Mouse (Mus musculus) kidney, embryonic 15.5 days (tissue): ENCODE measurements around the gene Ttc30a2. TPM values are rescaled to one million over a fixed set of nuclear protein-coding genes. Genes with fewer than 3 reads are reported as not detected.
A peak's percentile ranks its signal among the peaks of the same experiment; 100 is the strongest.
"Not testable (repeated sequence)": the region's sequence is repeated elsewhere in the genome, so short reads cannot be mapped to it uniquely, and the experiment has no call there.

ENCODE experiments used
- ATAC-seq: fragments of 200-750 bp; cut with Nextera tagmentation; replicated peaks from 2 replicates; pipeline ENCODE4 v1.8.0; 2017; ENCODE audit warnings: moderate TSS enrichment; ENCODE audit not compliant: low FRiP score
- H3K27ac ChIP-seq: fragments of 300-500 bp; sonication (generic); 2 replicates; pipeline ENCODE4 v1.5.1; 2015; ENCODE audit warnings: mild to moderate bottlenecking, inconsistent platforms
- H3K27me3 ChIP-seq: fragments of 300-500 bp; sonication (generic); 2 replicates; pipeline ENCODE4 v1.6.1; 2015; ENCODE audit warnings: inconsistent platforms
- H3K36me3 ChIP-seq: fragments of 300-500 bp; sonication (generic); 2 replicates; pipeline ENCODE4 v1.6.1; 2015; ENCODE audit warnings: inconsistent platforms
- H3K4me1 ChIP-seq: fragments of 300-500 bp; sonication (generic); 2 replicates; pipeline ENCODE4 v1.6.1; 2015; ENCODE audit warnings: inconsistent platforms
- H3K4me2 ChIP-seq: fragments of 300-500 bp; sonication (generic); 2 replicates; pipeline ENCODE4 v1.6.1; 2015; ENCODE audit warnings: moderate library complexity, mild to moderate bottlenecking, inconsistent platforms
- H3K4me3 ChIP-seq: fragments of 300-500 bp; sonication (generic); replicated peaks from 2 replicates; pipeline ENCODE4 v1.5.1; 2015; ENCODE audit warnings: mild to moderate bottlenecking, inconsistent platforms
- H3K9ac ChIP-seq: fragments of 300-500 bp; sonication (generic); 2 replicates; pipeline ENCODE4 v1.6.1; 2015; ENCODE audit warnings: mild to moderate bottlenecking, inconsistent platforms
- H3K9me3 ChIP-seq: fragments of 300-500 bp; sonication (generic); replicated peaks from 2 replicates; pipeline ENCODE4 v1.6.1; 2016; ENCODE audit warnings: inconsistent platforms
- WGBS: fragments of 180-500 bp; shearing (Covaris S2); methylation state at CpG from one replicate; pipeline ENCODE4 v1.1.7; 2015; ENCODE audit warnings: mixed read lengths; 5-methylcytosine and 5-hydroxymethylcytosine counted together
- polyA plus RNA-seq: library from polyadenylated mRNA; unstranded; fragments of >200 nt; fragmentation: Nextera tagmentation; extraction: Ambion mirVana; gene quantifications from 2 replicates; pipeline ENCODE4 v1.2.1, GENCODE M21; 2015

Ttc30a2 gene
- polyA plus RNA-seq, 1 experiment from 2014 or later: 0.47 TPM

GRCm38 (mm10) chr2:75950685-75951084, 27.3 kb downstream of the Ttc30a2 start:
- Histone ChIP-seq H3K27me3 (no peaks in the 10 kb centered on the region), H3K36me3 (no peaks in the 10 kb centered on the region), H3K4me1 (no peaks in the 10 kb centered on the region), H3K4me2 (no peak overlapping the region), H3K9ac (no peak overlapping the region), H3K27ac (no peak overlapping the region), H3K4me3 (no peak overlapping the region), H3K9me3 (no peaks in the 10 kb centered on the region)
- ATAC-seq: no peak
- WGBS: 73% methylated on average over 8 of the region's 8 CpGs

- WGBS: 3% methylated on average over 42 of the region's 42 CpGs
- no peaks in the 10 kb centered on the region for H3K36me3 ChIP-seq
- no peaks in the 10 kb centered on the region for H3K27me3 ChIP-seq
- H3K4me3 ChIP-seq: peak within 1 kb of the TSS; percentile 54
- H3K4me1 ChIP-seq: peaks cover 6% of the 10 kb centered on the region
- H3K4me2 ChIP-seq: peak within 1 kb of the TSS; percentile 61
- peak within 1 kb of the TSS; percentile 79 for H3K27ac ChIP-seq
- peak within 1 kb of the TSS; percentile 21 for H3K9ac ChIP-seq
- no peaks in the 10 kb centered on the region for H3K9me3 ChIP-seq
- peak; percentile 92 for ATAC-seq
Measured at GRCm38 (mm10) chr2:75938117-75939063, 39.6 kb downstream of the Ttc30a2 start, which contains the start of gene Ttc30b. Gene Ttc30b, minus strand, starts transcription at chr2:75938585.

DNA sequence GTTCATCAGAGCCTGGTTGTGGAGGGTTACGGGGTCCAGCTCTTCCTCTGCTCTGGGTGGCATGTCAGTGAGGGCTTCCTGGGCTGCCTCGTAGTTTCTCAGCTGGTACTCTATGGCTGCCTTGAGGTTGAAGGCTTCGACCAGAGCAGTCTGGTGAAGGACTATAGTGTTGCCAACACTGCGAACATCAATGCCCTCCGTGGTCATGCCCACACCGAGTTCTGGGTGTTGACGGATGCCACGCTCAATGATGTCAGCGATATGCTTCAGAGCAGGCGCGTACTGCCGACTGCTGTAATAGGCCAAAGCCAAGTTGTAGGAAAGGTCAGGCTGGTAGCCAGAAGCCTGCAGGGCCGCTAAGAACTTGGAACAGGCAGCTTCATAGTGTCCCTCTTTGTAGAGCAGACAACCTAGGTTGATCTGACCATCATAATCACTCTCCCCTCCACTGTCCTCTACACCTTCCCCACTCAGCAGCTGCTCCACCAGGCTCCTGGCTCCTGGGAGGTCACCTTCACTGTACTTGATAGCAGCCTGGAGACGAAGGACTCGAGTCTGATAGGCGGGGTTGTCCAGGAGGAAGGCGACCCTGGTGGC, 40.4 kb downstream of the Ttc30a2 start:
- H3K4me1 ChIP-seq, H3K9ac ChIP-seq, H3K27ac ChIP-seq, H3K9me3 ChIP-seq, H3K27me3 ChIP-seq, H3K36me3 ChIP-seq: not testable (repeated sequence)
- Histone ChIP-seq H3K4me2 (peak overlapping the region; percentile 61), H3K4me3 (peak overlapping the region; percentile 54)
- 68% methylated on average over 14 of the region's 17 CpGs for WGBS
- ATAC-seq: peak; percentile 37; the same call in 1 of the 2 replicates

DNA sequence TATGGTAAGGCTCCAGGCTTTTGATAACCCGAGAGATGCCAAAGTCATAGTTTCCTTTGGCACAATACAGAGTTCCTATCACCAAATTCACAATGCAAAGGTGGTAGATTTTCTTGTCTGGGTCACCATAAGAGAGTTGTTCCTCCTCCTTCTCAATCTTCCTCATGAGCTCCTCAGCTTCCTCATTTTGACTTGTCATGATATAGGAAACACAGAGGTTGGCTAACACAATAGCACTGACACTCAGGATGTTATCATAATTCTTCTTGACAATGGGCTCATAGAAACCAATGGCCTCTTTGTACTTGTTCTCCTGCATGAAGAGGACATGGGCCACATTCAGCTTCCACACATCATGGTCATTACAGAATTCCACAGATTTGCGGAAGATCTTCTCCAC, 41.3 kb downstream of the Ttc30a2 start:
- not testable (repeated sequence) for H3K4me1 ChIP-seq, H3K9me3 ChIP-seq, ATAC-seq, H3K27me3 ChIP-seq, H3K36me3 ChIP-seq, H3K4me3 ChIP-seq, H3K4me2 ChIP-seq, H3K9ac ChIP-seq, H3K27ac ChIP-seq
- WGBS: 86% methylated on average over 2 of the region's 2 CpGs

GRCm38 (mm10) chr2:75933541-75933940, 44.4 kb downstream of the Ttc30a2 start:
- WGBS: 40% methylated on average over 7 of the region's 7 CpGs
- ATAC-seq: no peak
- peaks cover 22% of the 10 kb centered on the region for H3K36me3 ChIP-seq
- H3K9ac ChIP-seq: no peak overlapping the region
- no peak overlapping the region for H3K4me3 ChIP-seq
- peaks cover 3% of the 10 kb centered on the region; the same call in 1 of the 2 replicates for H3K4me1 ChIP-seq
- H3K27ac ChIP-seq: no peak overlapping the region
- H3K27me3 ChIP-seq: no peaks in the 10 kb centered on the region
- no peak overlapping the region for H3K4me2 ChIP-seq
- H3K9me3 ChIP-seq: no peaks in the 10 kb centered on the region

DNA sequence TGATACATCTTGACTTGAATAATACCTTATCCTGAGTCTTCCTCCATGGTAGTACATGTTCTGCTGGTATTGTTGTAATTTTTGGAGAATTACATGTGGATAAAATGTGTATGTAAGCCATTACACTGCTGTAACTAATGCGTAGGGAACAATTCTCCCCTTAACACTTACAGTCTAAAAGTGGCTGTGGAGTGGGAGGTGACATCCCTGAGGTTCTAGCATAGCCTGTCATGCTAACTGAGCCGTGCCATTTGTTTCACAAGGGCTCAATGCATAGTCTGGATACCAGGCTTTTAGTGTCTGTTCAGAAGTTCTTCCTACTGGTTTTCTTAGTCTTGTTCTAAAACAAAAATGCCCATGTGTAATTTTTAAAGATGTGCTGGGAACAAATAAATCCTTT, 47.0 kb downstream of the Ttc30a2 start:
- no peak overlapping the region for H3K27ac ChIP-seq
- ATAC-seq: no peak
- H3K4me2 ChIP-seq: no peak overlapping the region
- 87% methylated on average over 2 of the region's 2 CpGs for WGBS
- H3K9ac ChIP-seq: no peak overlapping the region
- H3K4me3 ChIP-seq: no peak overlapping the region
- peaks cover 38% of the 10 kb centered on the region for H3K36me3 ChIP-seq
- H3K27me3 ChIP-seq: no peaks in the 10 kb centered on the region
- no peaks in the 10 kb centered on the region for H3K4me1 ChIP-seq
- H3K9me3 ChIP-seq: no peaks in the 10 kb centered on the region

GRCm38 (mm10) chr2:75929786-75930444, 48.1 kb downstream of the Ttc30a2 start:
- Histone ChIP-seq H3K4me3 (no peak overlapping the region), H3K9me3 (no peaks in the 10 kb centered on the region), H3K9ac (no peak overlapping the region), H3K36me3 (peaks cover 42% of the 10 kb centered on the region), H3K27me3 (no peaks in the 10 kb centered on the region), H3K4me1 (no peaks in the 10 kb centered on the region), H3K27ac (no peak overlapping the region), H3K4me2 (no peak overlapping the region)
- 91% methylated on average over 6 of the region's 6 CpGs for WGBS
- ATAC-seq: no peak

DNA sequence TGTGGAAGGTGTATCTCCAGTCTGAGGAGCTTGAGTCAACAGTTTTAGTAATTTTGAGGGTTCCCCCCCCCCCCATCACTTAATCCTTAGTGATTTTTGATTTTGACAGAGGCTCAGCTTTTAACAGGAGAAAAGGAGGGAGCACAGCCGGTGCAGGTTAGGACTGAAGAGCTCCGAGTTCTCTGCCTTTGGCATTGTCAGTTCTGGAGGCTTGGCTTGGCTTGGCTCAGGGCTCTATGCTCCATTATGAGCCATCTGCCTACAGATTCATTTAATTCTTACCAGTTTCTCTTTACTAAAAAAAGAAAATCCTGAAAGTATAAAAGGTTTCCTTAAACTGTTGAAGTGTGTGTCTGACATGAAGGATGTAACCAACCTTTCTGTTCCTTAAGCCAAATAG, 48.8 kb downstream of the Ttc30a2 start:
- ATAC-seq: no peak
- Histone ChIP-seq H3K4me3 (no peak overlapping the region), H3K9ac (no peak overlapping the region), H3K4me1 (no peaks in the 10 kb centered on the region), H3K36me3 (peaks cover 42% of the 10 kb centered on the region), H3K4me2 (no peak overlapping the region), H3K27ac (no peak overlapping the region), H3K27me3 (no peaks in the 10 kb centered on the region), H3K9me3 (no peaks in the 10 kb centered on the region)
- 87% methylated on average over 2 of the region's 2 CpGs for WGBS

DNA sequence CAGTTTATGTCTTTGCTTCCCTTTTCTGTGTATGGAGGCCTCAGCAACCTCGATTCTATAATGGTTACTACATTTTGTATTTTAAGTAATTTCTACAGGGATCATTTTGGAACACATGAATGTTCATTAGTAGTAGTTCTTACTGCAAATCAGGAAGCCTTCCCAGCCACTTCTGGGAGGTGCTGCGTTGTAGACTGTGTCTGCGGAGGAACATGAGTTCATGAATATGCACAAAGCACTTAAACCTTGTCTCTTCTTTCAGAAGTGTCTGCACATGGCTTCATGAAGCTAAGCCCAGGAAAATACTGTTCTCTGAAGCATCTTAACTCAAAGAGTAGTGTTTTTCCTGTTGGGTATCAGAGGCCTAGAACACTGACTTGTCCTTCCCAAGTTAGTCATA, 50.0 kb downstream of the Ttc30a2 start:
- H3K4me1 ChIP-seq: no peaks in the 10 kb centered on the region
- peaks cover 47% of the 10 kb centered on the region for H3K36me3 ChIP-seq
- H3K4me2 ChIP-seq: no peak overlapping the region
- no peak overlapping the region for H3K4me3 ChIP-seq
- no peak overlapping the region for H3K9ac ChIP-seq
- H3K9me3 ChIP-seq: no peaks in the 10 kb centered on the region
- no peak overlapping the region for H3K27ac ChIP-seq
- H3K27me3 ChIP-seq: no peaks in the 10 kb centered on the region
- ATAC-seq: no peak
- 96% methylated on average over 3 of the region's 3 CpGs for WGBS

DNA sequence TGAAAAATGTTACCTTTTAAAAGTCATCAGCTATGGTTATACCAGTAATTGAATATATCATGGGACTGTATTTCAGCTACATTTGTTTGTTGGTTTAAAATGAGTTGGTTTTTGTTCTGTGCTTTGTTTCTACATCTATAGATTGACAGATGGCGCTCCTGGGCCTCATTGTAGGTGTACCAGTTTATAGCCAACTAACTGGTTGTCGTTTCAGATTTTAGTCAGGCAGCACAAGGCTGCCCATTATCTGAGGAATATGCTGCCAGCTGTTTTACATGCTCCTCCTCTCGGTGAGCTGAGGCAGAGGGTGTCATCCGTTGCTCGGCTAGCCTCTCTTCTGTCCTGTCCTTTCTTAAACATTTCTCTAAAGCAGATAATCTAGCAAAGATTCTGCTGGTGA, 51.9 kb downstream of the Ttc30a2 start:
- Histone ChIP-seq H3K36me3 (peaks cover 45% of the 10 kb centered on the region), H3K4me2 (no peak overlapping the region), H3K4me1 (no peaks in the 10 kb centered on the region), H3K9me3 (no peaks in the 10 kb centered on the region), H3K27me3 (no peaks in the 10 kb centered on the region), H3K9ac (no peak overlapping the region), H3K4me3 (no peak overlapping the region), H3K27ac (no peak overlapping the region)
- 84% methylated on average over 5 of the region's 5 CpGs for WGBS
- no peak for ATAC-seq
